Mouse (Mus musculus): Measurements from ENCODE around the gene Armh2.
"Not testable (repeated sequence)": the region's sequence is repeated elsewhere in the genome, so short reads cannot be mapped to it uniquely, and the experiment has no call there.

Armh2 gene

DNA sequence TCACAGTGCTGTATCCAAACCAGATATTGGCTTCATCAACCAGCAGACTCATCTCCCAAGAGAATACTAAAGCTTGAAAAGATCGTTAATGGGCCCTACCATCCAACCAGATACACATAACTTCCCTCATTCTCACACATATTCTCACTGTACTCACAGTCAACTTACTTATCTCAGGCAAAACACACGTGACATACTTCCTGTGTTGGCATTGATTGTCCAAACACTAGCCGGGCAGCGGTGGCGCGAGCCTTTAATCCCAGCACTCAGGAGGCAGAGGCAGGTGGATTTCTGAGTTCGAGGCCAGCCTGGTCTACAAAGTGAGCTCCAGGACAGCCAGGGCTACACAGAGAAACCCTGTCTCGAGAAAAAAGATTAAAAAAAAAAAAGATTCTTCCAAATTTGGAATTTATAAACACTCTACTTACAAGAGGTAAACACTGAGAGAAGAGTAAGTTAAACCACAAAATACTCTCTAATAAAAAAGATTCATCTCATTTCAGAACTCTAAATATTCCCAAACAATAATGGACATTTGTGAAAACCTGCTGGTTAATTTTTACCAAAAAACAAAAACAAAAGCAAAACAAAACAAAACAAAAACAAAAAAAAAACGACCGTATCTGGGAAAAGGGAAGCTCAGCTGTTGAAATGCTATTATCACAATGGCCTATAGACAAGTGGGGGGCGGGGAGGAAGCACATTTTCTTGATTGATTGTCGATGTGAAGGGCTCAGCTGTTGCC, 17.0 kb downstream of the Armh2 start:
- CTCF ChIA-PET = no interaction called here

DNA sequence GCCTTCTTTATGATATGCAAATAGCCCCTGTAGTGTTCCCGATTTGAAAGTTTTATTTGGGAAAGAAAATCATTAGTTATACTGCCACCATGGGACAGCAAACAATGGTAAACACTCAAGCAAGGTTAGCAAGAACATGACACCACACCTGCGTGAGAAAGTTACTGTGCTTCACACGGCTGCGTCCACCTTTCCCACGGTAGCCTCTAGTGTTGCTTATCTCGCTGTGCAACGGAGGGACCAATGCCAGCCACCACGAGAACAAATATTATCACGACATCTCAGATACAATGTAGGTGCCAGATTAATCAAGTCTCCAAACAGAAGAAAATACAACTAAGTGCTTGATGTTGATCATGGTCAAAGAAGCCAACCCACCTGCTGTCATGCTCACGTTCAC, 18.4 kb downstream of the Armh2 start:
- CTCF ChIA-PET = no interaction called here

DNA sequence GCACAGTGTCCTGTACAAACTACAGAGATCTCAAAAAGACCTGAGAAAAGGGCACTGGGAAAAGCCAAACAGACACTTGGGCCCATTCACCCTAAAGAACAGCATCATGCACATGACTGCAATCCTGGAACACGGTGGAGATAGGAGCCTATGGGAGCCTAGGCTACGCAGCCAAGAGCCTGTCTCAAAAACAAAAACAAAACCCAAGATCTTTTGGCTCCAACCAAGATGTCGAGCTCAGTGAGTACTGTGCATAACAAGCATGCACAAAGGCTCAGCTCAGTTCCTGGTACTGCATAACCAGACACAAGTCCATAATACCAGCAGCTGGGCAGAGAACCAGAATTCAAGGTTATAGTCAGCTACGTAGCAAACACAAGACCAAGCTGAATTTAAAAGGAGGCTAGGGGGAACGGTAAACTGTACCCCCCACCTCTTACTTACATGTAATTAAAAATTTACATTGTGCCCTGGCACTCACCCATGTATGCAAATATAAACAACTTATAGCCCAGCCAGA, 19.4 kb downstream of the Armh2 start:
- CTCF ChIA-PET = no interaction called here

GRCm38 (mm10) chr13:24761083-24761402, 20.0 kb downstream of the Armh2 start:
- CTCF ChIA-PET = no interaction called here

- CTCF ChIA-PET = interaction anchor here (0.5 to 1.0 kb wide), 2 partner anchors 32 to 107 kb away, joined by 3 to 4 read pairs; no protein-coding TSS in a partner anchor
Observed at GRCm38 (mm10) chr13:24761403-24762227, 20.6 kb downstream of the Armh2 start, which contains the start of gene Gmnn. Gmnn (minus strand) TSS chr13:24761923.

GRCm38 (mm10) chr13:24762254-24762653, 21.2 kb downstream of the Armh2 start:
- CTCF ChIA-PET = interaction anchor here (0.6 to 1.0 kb wide), 2 partner anchors 33 to 159 kb away, joined by 3 to 4 read pairs; no protein-coding TSS in a partner anchor

- CTCF ChIA-PET = not testable (repeated sequence)
Observed at GRCm38 (mm10) chr13:24767809-24768208, 26.8 kb downstream of the Armh2 start.

DNA sequence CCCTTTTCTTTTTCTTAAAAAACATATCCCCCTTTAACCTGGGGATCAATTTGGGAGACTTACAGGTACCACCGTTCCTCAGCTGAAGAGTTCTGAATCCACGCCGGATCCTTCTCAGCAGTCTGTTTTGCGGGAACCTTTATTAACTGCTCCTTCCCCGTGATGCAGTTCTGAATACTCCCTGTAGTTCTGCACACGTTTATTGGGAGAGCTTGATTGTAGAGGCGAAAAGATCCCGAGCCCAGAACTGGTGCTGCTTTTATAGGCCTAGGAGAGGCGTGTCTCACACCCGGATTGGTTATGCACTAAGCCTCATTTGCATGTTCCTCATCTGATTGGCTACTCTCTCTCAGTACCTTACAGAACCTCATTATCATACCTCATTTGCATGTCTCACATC, 30.4 kb downstream of the Armh2 start:
- CTCF ChIA-PET = not testable (repeated sequence)

DNA sequence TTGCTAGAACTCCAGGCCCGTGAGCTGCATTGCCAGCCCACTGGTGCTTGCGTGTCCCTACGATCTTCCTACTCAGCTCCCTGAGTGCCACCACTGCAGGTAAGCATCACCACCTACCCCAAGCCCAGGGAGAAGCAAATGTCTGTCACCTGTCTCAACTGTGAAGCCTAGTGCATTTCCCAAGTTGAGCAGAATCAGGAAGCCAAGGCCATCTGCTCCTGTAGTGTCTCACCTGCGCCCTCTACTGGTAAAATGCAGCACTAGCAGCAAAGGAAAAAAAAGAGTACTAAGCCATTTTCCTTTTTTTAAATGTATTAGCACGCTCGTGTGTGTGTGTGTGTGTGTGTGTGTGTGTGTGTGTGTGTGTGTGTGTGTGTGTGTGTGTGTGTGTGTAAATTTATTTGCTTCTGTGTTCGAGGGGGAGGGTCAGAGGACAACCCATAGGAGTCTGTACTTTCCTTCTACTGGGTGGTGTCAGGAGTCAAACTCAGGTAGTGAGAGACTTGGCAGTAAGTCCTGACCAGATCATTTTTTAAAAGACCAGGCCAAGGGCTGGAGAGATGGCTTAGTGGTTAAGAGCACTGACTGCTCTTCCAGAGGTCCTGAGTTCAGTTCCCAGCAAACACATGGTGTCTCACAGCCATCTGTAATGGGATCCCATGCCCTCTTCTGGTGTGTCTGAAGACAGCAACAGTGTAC, 35.3 kb downstream of the Armh2 start:
- CTCF ChIA-PET = interaction anchor here (0.6 kb wide), 2 partner anchors 239 to 327 kb away, joined by 4 to 6 read pairs; no protein-coding TSS in a partner anchor

GRCm38 (mm10) chr13:24778026-24778425, 37.0 kb downstream of the Armh2 start:
- CTCF ChIA-PET = no interaction called here

DNA sequence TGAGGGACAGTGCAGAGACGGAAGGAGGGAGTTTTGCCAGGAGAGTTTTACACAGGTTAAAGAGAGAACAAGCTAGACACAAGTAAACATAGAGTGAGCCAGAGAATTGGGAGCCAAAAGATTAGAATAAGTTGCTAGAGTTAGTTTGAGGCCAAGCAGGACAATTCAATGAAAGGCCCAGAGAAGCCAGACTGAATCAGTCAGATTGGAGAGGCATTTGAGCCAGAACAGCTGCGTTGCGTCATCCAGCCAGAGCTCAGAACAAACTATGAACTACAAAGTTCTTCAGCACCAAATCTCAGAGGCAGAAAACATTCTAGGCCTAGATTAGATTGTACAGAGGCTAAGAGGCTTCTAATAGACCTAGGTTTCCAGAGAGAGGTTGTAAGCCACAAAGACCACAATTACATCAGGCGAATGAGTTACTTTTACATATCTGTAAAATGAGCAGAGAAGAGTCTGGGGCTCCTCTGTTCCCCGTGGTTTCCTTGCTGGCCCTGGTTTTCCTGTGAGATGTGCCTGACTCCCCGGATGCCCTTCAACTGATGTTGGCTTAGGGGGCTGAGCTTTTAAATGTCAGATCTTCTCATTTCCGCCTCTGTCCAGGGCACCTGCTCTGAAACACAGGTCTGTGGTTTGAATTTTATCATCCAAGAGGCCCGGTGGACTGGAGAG, 37.8 kb downstream of the Armh2 start:
- CTCF ChIA-PET = no interaction called here

GRCm38 (mm10) chr13:24781916-24782315, 40.9 kb downstream of the Armh2 start:
- CTCF ChIA-PET = no interaction called here

DNA sequence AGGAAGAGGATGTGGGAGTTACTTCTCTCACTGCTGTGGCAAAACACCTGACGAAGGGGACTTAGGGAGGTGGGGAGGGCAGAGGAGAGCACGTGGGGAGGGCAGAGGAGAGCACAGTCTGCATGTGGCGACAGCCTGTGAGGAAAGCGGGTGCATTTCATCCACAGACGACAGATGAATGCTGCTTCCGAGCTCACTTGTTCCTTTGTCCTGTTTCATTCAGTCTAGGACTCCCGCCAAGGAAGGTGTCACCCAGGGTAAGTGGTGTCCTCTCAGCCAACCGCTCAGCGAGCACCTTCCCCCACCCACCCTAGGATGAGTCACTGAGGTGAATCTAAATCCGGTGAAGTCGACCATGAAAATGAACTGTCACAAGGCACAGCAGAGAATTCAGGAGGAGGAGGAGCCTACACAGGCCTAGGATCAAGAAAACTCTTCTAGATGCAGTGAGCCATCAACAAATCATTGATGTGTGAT, 45.0 kb downstream of the Armh2 start:
- CTCF ChIA-PET = no interaction called here

DNA sequence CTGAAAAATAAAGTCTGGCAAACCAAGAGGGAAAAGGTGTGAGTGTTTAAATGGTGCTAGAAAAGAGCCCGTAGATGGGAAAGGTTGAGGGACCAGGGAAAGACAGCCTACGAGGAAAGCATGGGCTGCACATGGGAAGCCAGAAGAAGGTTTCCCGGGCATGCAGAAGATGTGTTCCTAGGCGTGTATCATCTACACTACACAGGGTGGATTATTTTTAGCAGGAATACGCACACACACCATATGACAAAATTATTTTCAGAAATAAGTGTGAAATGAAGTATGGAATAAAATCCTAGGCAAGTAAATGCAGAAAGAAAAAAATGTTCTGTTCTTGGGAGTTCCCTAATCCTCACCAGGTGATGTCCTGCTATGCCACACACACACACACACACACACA, 46.4 kb downstream of the Armh2 start:
- CTCF ChIA-PET = interaction anchor here (0.6 kb wide), 1 partner anchor 95 kb away, joined by 4 read pairs; no protein-coding TSS in a partner anchor

GRCm38 (mm10) chr13:24791349-24791748, 50.3 kb downstream of the Armh2 start:
- CTCF ChIA-PET = no interaction called here

DNA sequence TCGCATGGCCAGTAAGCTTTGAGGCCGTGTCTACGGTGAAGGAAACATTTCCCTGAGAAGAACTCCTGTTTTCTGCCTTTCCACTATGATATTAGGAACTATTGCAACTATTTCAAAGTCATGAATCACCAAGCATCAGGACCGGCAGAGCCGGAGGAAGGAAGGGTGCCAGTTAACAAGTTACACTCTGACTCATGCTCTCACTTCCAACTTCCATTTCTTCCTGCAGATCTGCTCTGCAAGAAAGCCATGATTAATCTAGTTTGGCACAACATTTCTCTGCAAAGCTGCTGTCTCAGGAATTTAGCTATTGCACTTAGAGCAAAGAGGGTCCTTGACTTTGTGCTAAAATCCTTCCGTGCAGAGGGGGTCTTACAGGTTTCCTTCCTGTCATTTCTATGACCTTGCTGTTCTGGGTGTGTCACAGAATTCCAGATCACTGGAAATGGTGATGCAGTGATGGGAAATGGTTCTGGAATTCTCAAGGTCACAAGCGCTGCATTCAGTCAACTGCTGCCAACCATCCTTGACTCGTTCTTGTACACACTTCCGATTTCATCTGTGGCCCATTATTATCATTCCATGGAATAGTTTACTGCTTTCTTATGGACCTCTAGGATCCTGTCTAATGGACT, 51.5 kb downstream of the Armh2 start:
- CTCF ChIA-PET = no interaction called here
